Mouse (Mus musculus) limb, embryonic 10.5 days (tissue): Measurements from ENCODE around the gene Purb. TPM values are rescaled to one million over a fixed set of nuclear protein-coding genes. Genes with fewer than 3 reads are reported as not detected.
A peak's percentile ranks its signal among the peaks of the same experiment; 100 is the strongest.
"Not testable (repeated sequence)": the region's sequence is repeated elsewhere in the genome, so short reads cannot be mapped to it uniquely, and the experiment has no call there.

Experiments
- DNase-seq: peaks from one replicate; pipeline ENCODE4 v3.0.0-alpha.2; 2017; ENCODE audit warnings: low spot score
- H3K27ac ChIP-seq: fragments of 300-500 bp; sonication (generic); 2 replicates; pipeline ENCODE4 v1.5.1; 2016; ENCODE audit warnings: mild to moderate bottlenecking
- H3K27me3 ChIP-seq: fragments of 300-500 bp; sonication (generic); 2 replicates; pipeline ENCODE4 v1.6.1; 2016; ENCODE audit warnings: low read depth, mild to moderate bottlenecking; ENCODE audit not compliant: poor library complexity, severe bottlenecking
- H3K36me3 ChIP-seq: fragments of 300-500 bp; sonication (generic); 2 replicates; pipeline ENCODE4 v1.6.1; 2016; ENCODE audit warnings: mild to moderate bottlenecking, moderate library complexity
- H3K4me1 ChIP-seq: fragments of 300-500 bp; sonication (generic); 2 replicates; pipeline ENCODE4 v1.6.1; 2016
- H3K4me3 ChIP-seq: fragments of 300-500 bp; sonication (generic); 2 replicates; pipeline ENCODE4 v1.5.1; 2016; ENCODE audit warnings: mild to moderate bottlenecking, moderate library complexity
- H3K9me3 ChIP-seq: fragments of 300-500 bp; sonication (generic); replicated peaks from 2 replicates; pipeline ENCODE4 v1.6.1; 2016; ENCODE audit warnings: mild to moderate bottlenecking
- WGBS: fragments of 180-500 bp; shearing (Covaris S2); methylation state at CpG from one replicate; pipeline ENCODE4 v1.1.7; 2016; 5-methylcytosine and 5-hydroxymethylcytosine counted together
- polyA plus RNA-seq: library from polyadenylated mRNA; unstranded; fragments of >200 nt; fragmentation: Nextera tagmentation; extraction: Ambion mirVana; gene quantifications from 2 replicates; pipeline ENCODE4 v1.2.1, GENCODE M21; 2016

Gene Purb
- polyA plus RNA-seq, 1 experiment from 2014 or later = 17.9 TPM

DNA sequence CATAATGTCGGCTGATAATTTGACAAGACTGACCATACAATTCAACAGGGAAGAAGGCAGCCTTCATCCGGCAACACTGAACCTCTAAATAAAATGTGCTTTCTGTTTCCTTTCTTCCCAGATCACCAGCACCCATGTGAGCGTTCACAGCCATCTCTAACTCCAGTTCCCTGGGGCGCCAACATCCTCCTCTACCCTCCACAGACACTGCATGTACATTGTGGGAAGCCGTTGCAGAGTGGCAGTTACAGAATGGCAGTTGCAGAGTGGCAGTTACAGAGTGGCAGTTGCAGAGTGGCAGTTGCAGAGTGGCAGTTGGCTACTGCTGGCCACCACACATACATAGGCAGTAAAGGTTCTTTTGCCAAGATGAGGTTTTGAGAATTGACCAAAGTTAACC lies 27.6 kb downstream of the Purb start:
- H3K4me1 ChIP-seq, H3K27ac ChIP-seq: not testable (repeated sequence)

DNA sequence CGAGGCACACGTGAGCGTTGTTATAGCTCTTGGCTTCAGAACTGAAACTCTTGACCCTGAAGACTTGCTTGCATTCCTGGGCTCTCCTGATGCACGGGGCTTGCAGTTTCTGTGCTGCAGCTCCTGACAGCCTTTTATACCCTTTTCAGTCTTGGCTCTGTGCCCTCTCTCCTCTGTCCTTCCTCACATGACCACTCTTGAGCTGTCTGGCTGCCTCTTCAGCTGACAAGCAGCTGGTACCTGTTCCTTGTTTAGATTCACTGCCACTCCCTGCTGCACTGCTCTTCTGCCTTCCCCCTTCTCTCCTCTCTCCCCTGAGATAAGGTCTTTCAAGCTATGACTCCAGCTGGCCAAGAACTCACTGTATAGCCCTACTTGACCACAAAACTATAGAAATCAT lies 28.2 kb downstream of the Purb start:
- Histone ChIP-seq H3K27me3 (no peaks in the 10 kb centered on the region), H3K9me3 (no peaks in the 10 kb centered on the region), H3K4me3 (no peak overlapping the region), H3K4me1 (peaks cover 11% of the 10 kb centered on the region; the same call in 1 of the 2 replicates), H3K27ac (no peak overlapping the region), H3K36me3 (peaks cover 2% of the 10 kb centered on the region; the same call in 1 of the 2 replicates)
- no peak for DNase-seq
- WGBS = 93% methylated on average over 4 of the region's 4 CpGs

More for the DNA sequence above, 27.6 kb downstream of the Purb start:
- 93% methylated on average over 5 of the region's 5 CpGs for WGBS
- not testable (repeated sequence) for H3K4me3 ChIP-seq, H3K27me3 ChIP-seq, DNase-seq, H3K36me3 ChIP-seq, H3K9me3 ChIP-seq

DNA sequence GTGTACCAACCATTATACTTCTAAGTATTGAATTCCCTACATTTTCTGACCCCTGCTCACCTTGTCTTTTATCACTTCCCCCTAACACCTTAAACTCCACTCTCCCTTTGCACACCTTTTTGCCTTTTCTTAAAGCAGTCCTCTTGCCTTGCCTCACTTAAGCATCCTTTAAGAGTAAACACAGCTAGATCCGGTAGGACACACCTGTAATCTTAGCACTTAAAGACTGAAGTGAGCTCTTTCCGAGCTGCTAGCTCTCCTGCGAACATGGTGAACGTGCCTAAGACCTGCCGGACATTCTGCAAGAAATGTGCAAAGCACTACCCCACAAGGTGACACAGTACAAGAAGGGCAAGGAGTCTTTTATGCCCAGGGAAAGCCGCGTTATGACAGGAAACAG lies 29.8 kb downstream of the Purb start:
- Histone ChIP-seq H3K27me3 (no peaks in the 10 kb centered on the region), H3K36me3 (peaks cover 11% of the 10 kb centered on the region), H3K27ac (no peak overlapping the region), H3K4me3 (no peak overlapping the region), H3K4me1 (peaks cover 11% of the 10 kb centered on the region; the same call in 1 of the 2 replicates), H3K9me3 (no peaks in the 10 kb centered on the region)
- DNase-seq = no peak
- 91% methylated on average over 7 of the region's 7 CpGs for WGBS

DNA sequence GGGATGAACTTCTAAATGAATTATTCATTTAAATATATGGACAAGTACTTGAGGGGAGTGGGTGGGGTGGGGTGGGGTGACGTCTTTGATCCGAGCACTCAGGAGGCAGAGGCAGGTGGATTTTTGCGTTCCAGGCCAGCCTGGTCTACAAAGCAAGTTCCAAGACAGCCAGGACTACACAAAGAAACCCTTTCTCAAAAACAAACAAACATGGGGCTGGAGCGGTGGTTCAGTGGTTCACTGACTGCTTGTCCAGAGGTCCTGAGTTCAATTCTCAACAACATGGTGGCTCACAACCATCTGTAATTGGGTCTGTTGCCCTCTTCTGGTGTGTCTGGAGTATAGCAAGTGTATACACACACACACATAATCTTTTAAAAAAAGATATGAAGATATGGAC lies 30.3 kb downstream of the Purb start:
- WGBS = 84% methylated on average over 4 of the region's 4 CpGs
- peak overlapping the region; percentile 99 for H3K27ac ChIP-seq

DNA sequence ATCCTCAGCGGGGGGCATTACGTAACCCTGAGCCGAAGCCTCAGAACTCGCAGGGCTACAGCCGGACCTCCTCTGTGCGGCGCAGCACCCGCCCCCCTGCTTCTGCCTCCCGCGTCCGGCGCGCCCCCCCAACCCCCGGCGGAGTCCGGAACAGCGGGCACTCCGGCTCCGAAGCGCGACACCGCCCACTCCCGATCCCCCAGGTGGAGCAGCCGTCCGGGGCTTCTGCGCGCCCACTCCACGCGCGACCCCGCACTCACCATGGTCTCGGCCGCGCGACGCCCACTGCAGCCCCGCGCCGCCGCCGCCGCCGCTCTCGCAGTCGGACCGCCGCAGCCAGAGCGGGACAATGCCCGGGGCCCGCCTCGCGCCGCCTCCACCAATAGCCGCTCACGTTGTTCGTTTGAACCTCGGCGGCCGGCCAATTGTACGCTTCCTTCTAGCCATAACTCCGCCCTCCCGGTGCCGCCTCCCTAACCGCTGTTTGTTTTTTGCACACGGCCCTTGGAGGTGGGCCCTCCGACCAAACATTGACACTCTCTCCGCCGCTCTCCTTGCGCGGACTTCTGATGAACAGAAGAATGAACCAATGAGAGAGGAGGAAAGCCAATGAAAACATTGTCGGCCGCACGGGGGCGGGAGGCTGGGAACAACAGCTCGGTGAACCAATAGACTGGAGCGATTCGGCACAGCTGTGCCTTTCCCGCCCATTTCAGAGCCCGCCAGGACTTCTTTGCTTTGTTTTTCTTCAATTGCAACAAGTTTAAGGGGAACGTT lies 31.5 kb downstream of the Purb start, which contains the start of gene H2afv:
H2afv (minus strand) TSS at position 367 of the 777 bp plus-strand sequence.
- Histone ChIP-seq H3K4me1 (peaks cover 11% of the 10 kb centered on the region; the same call in 1 of the 2 replicates), H3K27ac (peak within 1 kb of the TSS; percentile 99), H3K27me3 (no peaks in the 10 kb centered on the region), H3K4me3 (peak within 1 kb of the TSS; percentile 90), H3K36me3 (peaks cover 20% of the 10 kb centered on the region), H3K9me3 (no peaks in the 10 kb centered on the region)
- DNase-seq = peak; percentile 100
- WGBS = under 1% methylated on average over 80 of the region's 80 CpGs

More for the DNA sequence above, 30.3 kb downstream of the Purb start:
- peaks cover 11% of the 10 kb centered on the region; the same call in 1 of the 2 replicates for H3K4me1 ChIP-seq
- DNase-seq = no peak
- peaks cover 15% of the 10 kb centered on the region for H3K36me3 ChIP-seq
- H3K9me3 ChIP-seq = no peaks in the 10 kb centered on the region
- no peaks in the 10 kb centered on the region for H3K27me3 ChIP-seq
- peak overlapping the region; percentile 90; the same call in 1 of the 2 replicates for H3K4me3 ChIP-seq

DNA sequence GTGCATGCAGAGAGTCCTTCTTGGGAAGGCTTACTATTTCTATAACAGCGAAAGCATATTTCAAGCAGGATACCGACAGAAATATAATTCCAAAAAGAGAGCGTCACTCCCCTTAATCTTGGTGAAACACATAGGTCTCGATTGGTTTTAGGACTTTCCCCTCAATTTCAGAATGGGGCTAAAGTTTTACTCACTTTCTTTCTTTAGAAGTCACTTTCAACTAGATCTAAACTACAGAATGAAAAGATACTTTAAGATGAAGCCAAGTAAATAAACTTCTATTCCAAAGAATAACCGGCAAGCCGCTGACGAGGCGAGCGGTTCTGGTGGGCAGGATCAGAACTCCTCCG lies 32.0 kb downstream of the Purb start:
- peaks cover 11% of the 10 kb centered on the region; the same call in 1 of the 2 replicates for H3K4me1 ChIP-seq
- no peaks in the 10 kb centered on the region for H3K27me3 ChIP-seq
- peak overlapping the region; percentile 99 for H3K27ac ChIP-seq
- H3K4me3 ChIP-seq = peak overlapping the region; percentile 90
- H3K9me3 ChIP-seq = no peaks in the 10 kb centered on the region
- H3K36me3 ChIP-seq = peaks cover 26% of the 10 kb centered on the region
- DNase-seq = no peak
- under 1% methylated on average over 10 of the region's 10 CpGs for WGBS

DNA sequence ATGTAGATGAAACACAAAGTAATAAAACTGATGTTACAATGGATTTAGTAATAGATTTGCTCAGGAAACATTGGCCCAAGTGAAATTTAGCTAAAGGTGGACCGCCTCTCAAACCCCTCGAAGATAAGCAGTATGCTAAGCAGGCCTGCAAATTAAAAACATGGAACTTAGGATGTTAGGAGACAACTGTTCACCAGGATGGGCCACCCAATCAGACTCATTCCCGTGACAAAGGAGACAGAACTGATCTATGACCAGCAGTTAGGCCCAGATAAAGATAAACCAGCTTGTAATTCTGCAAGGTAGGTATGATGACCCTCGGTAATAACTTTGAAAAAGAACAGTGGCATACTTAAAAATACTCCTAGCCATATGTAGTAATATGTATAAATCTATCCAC lies 32.6 kb downstream of the Purb start:
- H3K27ac ChIP-seq = peak overlapping the region; percentile 99
- 69% methylated on average over 4 of the region's 4 CpGs for WGBS

DNA sequence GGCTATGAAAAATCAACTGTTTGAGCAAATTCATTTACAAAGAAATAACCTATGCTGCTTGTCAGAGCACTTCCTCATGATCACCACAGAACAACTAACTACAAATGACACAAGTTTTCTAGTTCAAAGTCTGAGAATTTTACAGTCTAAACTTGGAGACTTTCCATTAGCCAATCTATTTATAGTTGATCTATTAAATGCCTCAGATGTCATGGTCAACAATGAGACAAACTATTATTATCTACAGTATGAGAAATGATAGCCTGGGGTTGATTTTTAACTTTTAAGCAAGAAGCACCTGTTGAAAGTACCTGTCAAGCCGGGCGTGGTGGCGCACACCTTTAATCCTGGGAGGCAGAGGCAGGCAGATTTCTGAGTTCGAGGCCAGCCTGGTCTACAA lies 33.2 kb downstream of the Purb start:
- H3K9me3 ChIP-seq = no peaks in the 10 kb centered on the region
- H3K4me1 ChIP-seq = peaks cover 11% of the 10 kb centered on the region; the same call in 1 of the 2 replicates
- H3K36me3 ChIP-seq = peaks cover 37% of the 10 kb centered on the region
- H3K4me3 ChIP-seq = no peak overlapping the region
- no peaks in the 10 kb centered on the region for H3K27me3 ChIP-seq
- 92% methylated on average over 4 of the region's 4 CpGs for WGBS
- H3K27ac ChIP-seq = no peak overlapping the region
- no peak for DNase-seq

More for the DNA sequence above, 32.6 kb downstream of the Purb start:
- no peaks in the 10 kb centered on the region for H3K27me3 ChIP-seq
- peaks cover 32% of the 10 kb centered on the region for H3K36me3 ChIP-seq
- peaks cover 11% of the 10 kb centered on the region; the same call in 1 of the 2 replicates for H3K4me1 ChIP-seq
- no peaks in the 10 kb centered on the region for H3K9me3 ChIP-seq
- H3K4me3 ChIP-seq = peak overlapping the region; percentile 90
- DNase-seq = no peak

DNA sequence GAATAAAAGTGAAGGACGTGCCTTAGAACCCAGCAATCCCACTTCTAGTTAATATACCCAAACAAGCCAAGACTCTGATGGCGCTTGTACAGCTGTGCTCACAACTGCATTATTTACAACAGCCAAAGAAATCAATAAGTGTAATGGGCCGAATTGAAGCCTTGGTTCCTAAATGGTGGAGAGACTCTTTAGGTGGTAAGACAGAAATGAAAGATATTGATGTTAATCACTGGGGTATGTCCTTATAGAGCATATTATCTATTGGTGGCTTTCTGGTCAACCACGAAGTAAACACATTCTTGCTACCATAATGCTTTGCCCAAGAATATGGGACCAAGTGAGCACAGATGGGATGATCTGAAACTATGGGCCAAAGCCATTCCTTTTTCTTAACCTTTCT lies 35.5 kb downstream of the Purb start:
- H3K4me3 ChIP-seq = no peak overlapping the region
- 98% methylated on average over 4 of the region's 4 CpGs for WGBS
- no peak for DNase-seq
- H3K27me3 ChIP-seq = no peaks in the 10 kb centered on the region
- H3K4me1 ChIP-seq = peaks cover 10% of the 10 kb centered on the region; the same call in 1 of the 2 replicates
- H3K27ac ChIP-seq = no peak overlapping the region
- peaks cover 61% of the 10 kb centered on the region for H3K36me3 ChIP-seq
- H3K9me3 ChIP-seq = no peaks in the 10 kb centered on the region

DNA sequence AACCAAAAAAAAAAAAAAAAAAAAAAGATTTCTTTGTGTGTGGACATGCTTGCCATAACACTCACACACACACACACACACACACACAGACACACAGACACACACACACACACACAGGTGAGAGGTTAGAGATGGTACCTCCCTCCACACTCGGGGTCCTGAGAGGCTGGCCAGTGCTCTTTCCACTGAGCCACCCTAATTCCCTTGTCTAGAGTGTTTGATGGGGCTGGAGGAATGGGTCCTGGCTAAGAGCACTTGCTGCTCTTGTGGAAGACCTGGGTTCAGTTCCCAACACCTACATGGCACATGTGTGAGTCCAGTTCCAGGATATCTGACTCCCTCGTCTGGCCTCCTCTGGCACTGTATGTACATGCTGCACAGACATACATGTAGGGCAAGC lies 38.0 kb downstream of the Purb start:
- Histone ChIP-seq H3K9me3 (no peaks in the 10 kb centered on the region), H3K4me3 (no peak overlapping the region), H3K36me3 (peaks cover 85% of the 10 kb centered on the region), H3K4me1 (no peaks in the 10 kb centered on the region), H3K27me3 (no peaks in the 10 kb centered on the region), H3K27ac (no peak overlapping the region)
- no peak for DNase-seq
- 91% methylated on average over 2 of the region's 2 CpGs for WGBS

DNA sequence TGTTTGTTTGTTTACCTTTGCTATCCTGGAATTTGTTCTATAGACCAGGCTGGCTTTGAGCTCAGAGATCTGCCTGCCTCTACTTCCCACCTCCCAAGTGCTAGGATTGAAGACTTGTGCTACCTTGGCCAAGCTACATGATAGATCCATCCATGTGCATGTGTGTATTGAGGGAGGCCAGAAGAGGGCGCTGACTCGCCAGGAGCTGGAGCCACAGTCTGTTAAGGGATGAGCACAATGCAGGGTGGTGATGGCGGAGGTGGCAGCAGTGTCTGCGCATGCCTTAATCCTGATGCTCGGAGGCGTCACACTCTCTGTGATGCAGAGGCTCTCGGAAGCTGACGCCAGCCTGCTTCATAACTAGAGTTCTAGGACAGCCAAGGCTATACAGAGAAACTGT lies 39.3 kb downstream of the Purb start:
- Histone ChIP-seq H3K4me1 (no peaks in the 10 kb centered on the region), H3K27ac (no peak overlapping the region), H3K27me3 (no peaks in the 10 kb centered on the region), H3K36me3 (peaks cover 92% of the 10 kb centered on the region), H3K4me3 (no peak overlapping the region), H3K9me3 (no peaks in the 10 kb centered on the region)
- no peak for DNase-seq
- whole genome bisulfite sequencing = 69% methylated on average over 8 of the region's 8 CpGs

DNA sequence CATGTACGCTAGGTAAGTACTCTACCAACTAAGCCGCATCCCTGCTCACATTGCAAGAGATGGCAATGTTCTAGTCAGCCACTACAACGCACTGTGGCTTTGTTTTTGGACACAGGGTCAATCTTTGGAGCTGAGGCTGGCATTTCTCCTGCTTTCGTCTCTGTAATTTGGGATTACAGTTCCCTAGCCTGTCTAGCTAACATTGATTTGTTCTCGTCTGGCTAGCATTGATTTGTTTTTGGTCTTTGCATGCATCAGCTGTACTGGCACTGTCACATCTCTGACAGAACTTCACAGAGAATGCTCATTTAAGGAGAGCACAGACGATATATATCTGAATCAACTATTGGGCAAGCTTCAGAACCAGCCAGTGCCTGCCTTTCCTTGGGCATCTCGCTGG lies 45.5 kb downstream of the Purb start:
- no peaks in the 10 kb centered on the region for H3K9me3 ChIP-seq
- no peaks in the 10 kb centered on the region for H3K4me1 ChIP-seq
- H3K27ac ChIP-seq = no peak overlapping the region
- DNase-seq = no peak
- H3K4me3 ChIP-seq = no peak overlapping the region
- 94% methylated on average over 7 of the region's 7 CpGs for WGBS
- H3K27me3 ChIP-seq = no peaks in the 10 kb centered on the region
- peaks cover 98% of the 10 kb centered on the region for H3K36me3 ChIP-seq

DNA sequence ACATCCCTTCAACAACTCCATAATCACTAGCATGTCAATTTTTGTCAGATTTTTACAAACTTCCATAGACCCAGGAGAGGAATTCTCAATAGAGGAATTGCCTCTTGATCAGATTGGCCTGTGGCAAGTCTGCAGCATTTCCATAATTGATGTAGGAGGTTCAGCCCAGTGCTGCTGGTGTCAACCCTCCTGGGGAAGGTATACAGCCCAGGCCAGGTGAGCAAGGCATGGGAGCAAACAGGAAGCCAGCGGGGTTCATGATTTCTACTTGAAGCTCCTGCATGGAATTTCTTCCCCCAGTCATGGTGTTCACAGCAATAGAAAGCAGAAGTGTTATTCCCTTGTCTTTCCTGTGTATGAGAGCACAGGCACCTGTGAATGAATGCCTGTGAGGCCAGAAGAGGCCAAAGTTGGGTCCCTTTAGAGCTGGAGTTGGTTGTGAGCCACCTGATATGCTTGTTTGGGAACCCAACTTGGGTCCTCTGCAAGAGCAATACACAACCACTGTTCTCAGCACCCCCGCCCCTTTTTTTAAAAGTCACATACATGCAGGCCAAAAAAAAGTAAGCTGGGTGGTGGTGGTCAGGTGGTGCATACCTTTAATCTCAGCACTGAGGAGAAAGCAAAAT lies 54.9 kb downstream of the Purb start:
- DNase-seq = no peak
- 71% methylated on average over 2 of the region's 2 CpGs for WGBS
- Histone ChIP-seq H3K9me3 (no peaks in the 10 kb centered on the region), H3K36me3 (peaks cover 89% of the 10 kb centered on the region), H3K27me3 (no peaks in the 10 kb centered on the region), H3K4me1 (peaks cover 11% of the 10 kb centered on the region), H3K27ac (no peak overlapping the region), H3K4me3 (no peak overlapping the region)
